Mouse (Mus musculus): Measurements from ENCODE around the gene Ldlrad3. TPM values are rescaled to one million over a fixed set of nuclear protein-coding genes. Genes with fewer than 3 reads are reported as not detected.

Ldlrad3 gene
- polyA plus RNA-seq, 1 experiment from 2014 or later: 4.3 TPM

- Histone ChIP-seq H3K27ac (ENCODE audit: low read depth, low read length) (no peak overlapping the region), H3K9me3 (ENCODE audit: control insufficient read depth) (no peaks in the 10 kb centered on the region), H3K4me2 (replicated peaks; ENCODE audit: low read depth) (no peak overlapping the region), H3K27me3 (replicated peaks; ENCODE audit: control insufficient read depth, insufficient read depth, low read length) (no peaks in the 10 kb centered on the region), H3K4me3 (ENCODE audit: low read depth, low read length) (no peak overlapping the region), H3K36me3 (ENCODE audit: control insufficient read depth, insufficient read depth) (no peaks in the 10 kb centered on the region), H3K4me1 (replicated peaks; ENCODE audit: control insufficient read depth, insufficient read depth, low read length) (no peaks in the 10 kb centered on the region), H3K9ac (ENCODE audit: low read depth, low read length) (no peak overlapping the region)
- 41% methylated on average over 15 of the region's 15 CpGs for WGBS
- ATAC-seq: no peak
- TF ChIP-seq CTCF (IDR thresholded peaks at IDR 0.05; ENCODE audit: low read depth): no peak
These were observed 67.2 kb downstream of the Ldlrad3 start for GRCm38 (mm10) chr2:102118988-102119460.

GRCm38 (mm10) chr2:102117402-102117760, 68.8 kb downstream of the Ldlrad3 start:
- no peaks in the 10 kb centered on the region for H3K4me1 ChIP-seq (replicated peaks; ENCODE audit: control insufficient read depth, insufficient read depth, low read length)
- no peaks in the 10 kb centered on the region for H3K27me3 ChIP-seq (replicated peaks; ENCODE audit: control insufficient read depth, insufficient read depth, low read length)
- H3K36me3 ChIP-seq (ENCODE audit: control insufficient read depth, insufficient read depth): no peaks in the 10 kb centered on the region
- H3K4me3 ChIP-seq (ENCODE audit: low read depth, low read length): no peak overlapping the region
- H3K27ac ChIP-seq (ENCODE audit: low read depth, low read length): no peak overlapping the region
- no peak overlapping the region for H3K4me2 ChIP-seq (replicated peaks; ENCODE audit: low read depth)
- no peak overlapping the region for H3K9ac ChIP-seq (ENCODE audit: low read depth, low read length)
- 76% methylated on average over 6 of the region's 6 CpGs for WGBS
- TF ChIP-seq CTCF (IDR thresholded peaks at IDR 0.05; ENCODE audit: low read depth): no peak
- no peaks in the 10 kb centered on the region for H3K9me3 ChIP-seq (ENCODE audit: control insufficient read depth)
- ATAC-seq: no peak

GRCm38 (mm10) chr2:102116521-102117401, 69.4 kb downstream of the Ldlrad3 start:
- no peaks in the 10 kb centered on the region for H3K9me3 ChIP-seq (ENCODE audit: control insufficient read depth)
- no peak overlapping the region for H3K27ac ChIP-seq (ENCODE audit: low read depth, low read length)
- TF ChIP-seq CTCF (IDR thresholded peaks at IDR 0.05; ENCODE audit: low read depth): no peak
- WGBS: 39% methylated on average over 9 of the region's 9 CpGs
- H3K9ac ChIP-seq (ENCODE audit: low read depth, low read length): no peak overlapping the region
- H3K4me1 ChIP-seq (replicated peaks; ENCODE audit: control insufficient read depth, insufficient read depth, low read length): no peaks in the 10 kb centered on the region
- H3K27me3 ChIP-seq (replicated peaks; ENCODE audit: control insufficient read depth, insufficient read depth, low read length): no peaks in the 10 kb centered on the region
- no peak for ATAC-seq
- no peak overlapping the region for H3K4me2 ChIP-seq (replicated peaks; ENCODE audit: low read depth)
- no peak overlapping the region for H3K4me3 ChIP-seq (ENCODE audit: low read depth, low read length)
- H3K36me3 ChIP-seq (ENCODE audit: control insufficient read depth, insufficient read depth): no peaks in the 10 kb centered on the region

- Histone ChIP-seq H3K4me2 (replicated peaks; ENCODE audit: low read depth) (peak overlapping the region; percentile 13; the same call in 1 of the 2 replicates), H3K9ac (ENCODE audit: low read depth, low read length) (no peak overlapping the region), H3K36me3 (ENCODE audit: control insufficient read depth, insufficient read depth) (no peaks in the 10 kb centered on the region), H3K9me3 (ENCODE audit: control insufficient read depth) (no peaks in the 10 kb centered on the region), H3K4me3 (ENCODE audit: low read depth, low read length) (no peak overlapping the region), H3K27me3 (replicated peaks; ENCODE audit: control insufficient read depth, insufficient read depth, low read length) (no peaks in the 10 kb centered on the region), H3K4me1 (replicated peaks; ENCODE audit: control insufficient read depth, insufficient read depth, low read length) (no peaks in the 10 kb centered on the region), H3K27ac (ENCODE audit: low read depth, low read length) (no peak overlapping the region)
- ATAC-seq: no peak
- 64% methylated on average over 3 of the region's 3 CpGs for WGBS
- TF ChIP-seq CTCF (IDR thresholded peaks at IDR 0.05; ENCODE audit: low read depth): no peak
These were observed 72.4 kb downstream of the Ldlrad3 start for GRCm38 (mm10) chr2:102113801-102114200.

GRCm38 (mm10) chr2:102113323-102113722, 72.9 kb downstream of the Ldlrad3 start:
- Histone ChIP-seq H3K4me1 (replicated peaks; ENCODE audit: control insufficient read depth, insufficient read depth, low read length) (no peaks in the 10 kb centered on the region), H3K27me3 (replicated peaks; ENCODE audit: control insufficient read depth, insufficient read depth, low read length) (no peaks in the 10 kb centered on the region), H3K9ac (ENCODE audit: low read depth, low read length) (no peak overlapping the region), H3K27ac (ENCODE audit: low read depth, low read length) (no peak overlapping the region), H3K4me2 (replicated peaks; ENCODE audit: low read depth) (peak overlapping the region; percentile 13), H3K36me3 (ENCODE audit: control insufficient read depth, insufficient read depth) (no peaks in the 10 kb centered on the region), H3K9me3 (ENCODE audit: control insufficient read depth) (no peaks in the 10 kb centered on the region), H3K4me3 (ENCODE audit: low read depth, low read length) (no peak overlapping the region)
- no peak for TF ChIP-seq CTCF (IDR thresholded peaks at IDR 0.05; ENCODE audit: low read depth)
- WGBS: 48% methylated on average over 12 of the region's 12 CpGs
- ATAC-seq: peak; percentile 86

- no peak for ATAC-seq
These were observed 74.2 kb downstream of the Ldlrad3 start for GRCm38 (mm10) chr2:102111906-102112499.

More at GRCm38 (mm10) chr2:102111906-102112499, 74.2 kb downstream of the Ldlrad3 start:
- no peaks in the 10 kb centered on the region for H3K27me3 ChIP-seq (replicated peaks; ENCODE audit: control insufficient read depth, insufficient read depth, low read length)
- H3K9me3 ChIP-seq (ENCODE audit: control insufficient read depth): no peaks in the 10 kb centered on the region
- TF ChIP-seq CTCF (IDR thresholded peaks at IDR 0.05; ENCODE audit: low read depth): no peak
- H3K4me3 ChIP-seq (ENCODE audit: low read depth, low read length): no peak overlapping the region
- no peaks in the 10 kb centered on the region for H3K4me1 ChIP-seq (replicated peaks; ENCODE audit: control insufficient read depth, insufficient read depth, low read length)
- H3K27ac ChIP-seq (ENCODE audit: low read depth, low read length): no peak overlapping the region
- WGBS: 82% methylated on average over 13 of the region's 13 CpGs
- H3K4me2 ChIP-seq (replicated peaks; ENCODE audit: low read depth): no peak overlapping the region
- H3K36me3 ChIP-seq (ENCODE audit: control insufficient read depth, insufficient read depth): no peaks in the 10 kb centered on the region
- no peak overlapping the region for H3K9ac ChIP-seq (ENCODE audit: low read depth, low read length)

Data from intestine, postnatal 0 days (tissue).